Mouse (Mus musculus) heart, postnatal 0 days (tissue): ENCODE data around the gene 4930524J08Rik.

Experiments used
- CTCF ChIP-seq: IDR thresholded peaks from 2 replicates; pipeline ENCODE4 v1.5.1; 2016; ENCODE audit warnings: antibody characterized with exemption, control low read depth, low read depth
- EP300 ChIP-seq: IDR thresholded peaks from 2 replicates; pipeline ENCODE4 v1.6.1; 2016; ENCODE audit warnings: antibody characterized with exemption, low read depth

GRCm38 (mm10) chr5:100006324-100007039 is 27.6 kb downstream of the 4930524J08Rik start:
- TF ChIP-seq CTCF (no peak), EP300 (no peak)
